Mouse (Mus musculus) layer of hippocampus, adult 18-20 months (tissue): ENCODE measurements around the gene Cyp2c40. TPM values are rescaled to one million over a fixed set of nuclear protein-coding genes. Genes with fewer than 3 reads are reported as not detected.
"Not testable (repeated sequence)": the region's sequence is repeated elsewhere in the genome, so short reads cannot be mapped to it uniquely, and the experiment has no call there.

Experiments used
- DNase-seq, 2 experiments: peaks; one replicate each; pipeline ENCODE4 v3.0.0; 2022; ENCODE audit warnings: low spot score in 2 of 2
- long read RNA-seq: library from polyadenylated mRNA; stranded (forward); transcript quantifications from one replicate; pipeline ENCODE4 v2.0.0, GENCODE M21; 2021
- total RNA-seq, 2 experiments: library from RNA; stranded (reverse); gene quantifications; 2 replicates each; pipeline ENCODE4 v1.2.3; 2021

Gene Cyp2c40
- total RNA-seq: not detected
- long read RNA-seq: 0 reads

DNA sequence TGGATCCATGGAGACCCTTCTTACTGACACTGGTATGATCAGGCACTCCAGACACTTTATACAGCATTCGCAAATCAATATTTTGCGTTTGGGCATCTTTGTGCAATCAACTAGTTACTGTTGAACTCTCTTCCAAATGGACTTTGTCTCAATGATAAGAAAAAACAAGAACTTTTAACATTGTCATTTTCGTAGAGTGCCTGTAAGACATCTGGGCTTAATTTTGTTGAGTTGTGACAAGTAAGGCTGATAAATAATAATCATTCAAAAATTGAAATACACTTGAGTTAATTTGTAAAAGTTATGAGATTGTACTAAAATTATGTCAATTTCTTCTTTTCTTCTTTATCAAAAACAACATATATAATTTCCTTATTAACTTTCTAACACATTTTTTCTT is at the start of gene Cyp2c40:
Cyp2c40 (minus strand) TSS at position 101 of the 400 bp plus-strand sequence.
- not testable (repeated sequence) for DNase-seq

DNA sequence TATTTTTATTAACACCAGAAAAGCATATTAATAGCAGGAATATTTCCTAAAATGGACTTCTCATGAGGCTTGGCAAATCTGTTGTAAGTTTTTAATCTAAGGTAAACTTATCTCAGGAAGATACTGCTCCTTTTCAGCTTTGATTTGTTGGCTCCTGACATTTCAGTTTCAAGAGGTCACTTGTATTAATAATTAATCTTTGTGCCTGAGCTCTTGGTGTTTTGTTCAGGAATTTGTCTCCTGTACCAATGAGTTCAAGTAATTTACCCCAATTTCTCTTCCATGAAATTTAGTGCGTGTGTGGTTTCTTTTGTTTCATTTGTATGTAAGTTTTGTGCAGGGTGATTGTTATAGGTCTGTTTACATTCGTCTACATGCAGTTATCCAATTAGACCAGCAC is 8.3 kb upstream of the Cyp2c40 start:
- not testable (repeated sequence) for DNase-seq

DNA sequence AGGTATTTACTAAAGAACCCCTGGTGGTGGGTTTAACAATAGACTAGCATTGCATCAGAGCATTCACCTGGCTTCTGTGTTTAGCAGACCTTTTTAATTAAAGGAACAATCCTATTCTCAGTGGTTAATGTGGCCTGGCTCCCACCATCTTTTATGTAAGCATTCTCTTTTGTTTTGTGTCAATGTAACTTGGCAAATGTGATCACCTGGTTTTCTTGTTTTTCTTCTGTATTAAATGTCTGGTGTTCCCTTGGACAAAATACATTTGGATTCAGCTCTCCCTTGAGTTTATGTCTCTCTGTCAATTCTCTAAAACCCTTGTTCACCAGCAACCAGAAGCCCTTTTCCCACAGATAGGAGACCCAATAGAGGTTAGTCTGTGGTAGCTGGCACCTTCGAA is 3.8 kb upstream of the Cyp2c40 start:
- DNase-seq: not testable (repeated sequence)

DNA sequence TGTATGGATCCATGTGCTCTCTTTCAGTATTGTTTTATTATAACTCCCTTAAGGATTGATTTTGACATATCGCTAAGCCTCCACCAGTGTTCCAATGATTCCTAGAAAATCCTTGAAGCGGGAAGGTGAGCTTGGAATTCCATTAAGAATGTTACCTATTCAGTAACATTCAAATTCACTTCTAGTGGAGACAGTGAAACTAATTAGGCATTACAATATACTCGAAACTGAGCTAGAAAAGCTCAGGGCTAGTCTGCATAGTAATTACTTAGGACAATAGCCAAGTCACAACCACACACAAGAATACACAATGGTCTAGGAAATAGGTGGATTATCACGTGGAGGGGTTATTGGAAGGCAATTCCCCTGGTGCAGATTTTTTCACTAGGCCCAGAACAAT is 3.4 kb upstream of the Cyp2c40 start:
- not testable (repeated sequence) for DNase-seq

DNA sequence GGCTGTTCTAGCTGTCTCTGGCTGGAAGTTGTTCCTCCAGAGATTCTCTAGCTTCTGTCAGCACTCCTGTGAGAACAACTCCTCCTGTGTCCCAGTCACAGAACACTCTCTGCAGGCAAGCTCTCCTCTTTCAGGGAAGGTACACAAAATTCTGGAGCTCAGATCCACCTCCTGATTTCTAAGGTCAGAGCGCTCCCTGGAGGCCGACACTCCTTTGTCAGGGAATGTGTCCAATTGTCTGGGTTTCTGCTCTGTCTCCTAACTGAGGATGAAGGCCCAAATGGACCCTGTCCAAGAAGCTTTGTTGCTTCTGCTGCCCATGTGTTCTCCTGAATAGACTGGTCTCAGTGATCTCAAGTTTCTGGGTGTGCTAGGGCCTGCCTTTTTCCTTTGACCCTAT is 27.2 kb downstream of the Cyp2c40 start:
- not testable (repeated sequence) for DNase-seq

DNA sequence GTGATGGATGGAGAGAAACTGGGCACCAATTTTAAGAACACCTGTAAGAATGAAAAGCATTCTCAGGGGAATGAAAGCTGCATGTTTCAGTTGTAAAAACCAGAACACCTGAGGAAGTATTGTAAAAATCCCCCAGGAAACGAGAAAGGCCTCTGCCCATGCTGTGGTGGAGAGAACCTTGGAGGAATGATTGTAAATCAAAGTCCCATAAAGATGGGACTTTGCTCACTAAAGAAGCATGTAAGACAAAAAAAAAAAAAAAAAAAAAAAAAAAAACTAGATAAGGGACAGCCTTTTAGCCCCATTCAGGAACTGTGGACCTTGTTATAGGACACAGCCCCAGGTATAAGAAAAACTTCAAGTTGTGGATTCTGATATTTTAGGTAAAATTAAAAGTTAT is 67.3 kb downstream of the Cyp2c40 start:
- DNase-seq: no peak

DNA sequence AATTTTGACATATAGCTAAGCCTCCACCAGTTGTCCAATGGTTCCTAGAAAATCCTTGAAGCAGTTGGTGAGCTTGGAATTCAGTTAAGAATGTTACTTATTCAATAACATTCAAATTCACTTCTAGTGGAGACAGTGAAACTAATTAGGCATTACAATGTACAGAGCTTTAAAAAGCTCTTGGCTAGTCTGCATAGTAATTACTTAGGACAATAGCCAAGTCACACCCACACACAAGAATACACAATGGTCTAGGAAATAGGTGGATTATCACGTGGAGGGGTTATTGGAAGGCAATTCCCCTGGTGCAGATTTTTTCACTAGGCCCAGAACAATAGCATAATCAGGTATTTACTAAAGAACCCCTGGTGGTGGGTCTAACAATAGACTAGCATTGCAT is 68.3 kb downstream of the Cyp2c40 start:
- not testable (repeated sequence) for DNase-seq

DNA sequence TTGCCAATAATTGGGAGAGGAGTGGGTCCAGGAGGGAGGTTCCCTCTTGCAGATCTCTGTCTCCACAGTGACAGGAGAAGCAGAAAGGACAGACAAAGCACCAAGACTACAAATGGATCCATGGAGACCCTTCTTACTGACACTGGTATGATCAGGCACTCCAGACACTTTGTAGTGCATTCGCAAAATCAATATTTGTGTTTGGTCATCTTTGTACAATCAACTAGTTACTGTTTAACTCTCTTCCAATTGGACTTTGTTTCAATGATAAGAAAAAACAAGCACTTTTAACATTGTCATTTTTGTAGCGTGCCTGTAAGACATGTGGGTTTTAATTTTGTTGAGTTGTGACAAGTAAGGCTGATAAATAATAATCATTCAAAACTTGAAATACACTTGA is 71.7 kb downstream of the Cyp2c40 start, which contains the start of gene Cyp2c68:
Cyp2c68 (minus strand) TSS at position 135 of the 400 bp plus-strand sequence.
- no peak for DNase-seq

Other genes starting within 250 kb of the Cyp2c40 start
- gene Cyp2c67, start 163.8 kb downstream of the Cyp2c40 start, total RNA-seq: not detected
- not detected for gene Cyp2c68, start 71.8 kb downstream of the Cyp2c40 start, total RNA-seq
- gene Cyp2c69, start 74.0 kb upstream of the Cyp2c40 start, total RNA-seq: not detected
- not detected for gene Cyp2c37, start 179.6 kb upstream of the Cyp2c40 start, total RNA-seq